Mouse (Mus musculus): ENCODE data around the gene Cep72. TPM values are rescaled to one million over a fixed set of nuclear protein-coding genes. Genes with fewer than 3 reads are reported as not detected.
A peak's percentile ranks its signal among the peaks of the same experiment; 100 is the strongest.
"Not testable (repeated sequence)": the region's sequence is repeated elsewhere in the genome, so short reads cannot be mapped to it uniquely, and the experiment has no call there.

Cep72 gene
- 21.2 and 27.7 TPM in 2 replicates for polyA plus RNA-seq (2016; fragmentation: Nextera tagmentation; extraction: Ambion mirVana)

GRCm38 (mm10) chr13:74061613-74062377 is at the start of gene Cep72:
Gene Cep72 (minus strand): TSS chr13:74062299.
- no peaks in the 10 kb centered on the region for H3K9me3 ChIP-seq (replicated peaks)
- H3K36me3 ChIP-seq = peaks cover 15% of the 10 kb centered on the region
- H3K4me3 ChIP-seq = peak within 1 kb of the TSS; percentile 90
- H3K4me1 ChIP-seq = peaks cover 11% of the 10 kb centered on the region
- H3K27me3 ChIP-seq (ENCODE audit: low read depth, poor library complexity, severe bottlenecking) = no peaks in the 10 kb centered on the region
- WGBS = 5% methylated on average over 48 of the region's 48 CpGs
- peak within 1 kb of the TSS; percentile 98 for H3K27ac ChIP-seq
- DNase-seq (ENCODE audit: low spot score) = peak; percentile 96

GRCm38 (mm10) chr13:74107410-74107809 is 45.3 kb upstream of the Cep72 start:
- WGBS = 91% methylated on average over 2 of the region's 2 CpGs
- Histone ChIP-seq H3K4me1 (no peaks in the 10 kb centered on the region), H3K27ac (no peak overlapping the region), H3K9me3 (replicated peaks) (no peaks in the 10 kb centered on the region), H3K36me3 (no peaks in the 10 kb centered on the region), H3K4me3 (no peak overlapping the region), H3K27me3 (ENCODE audit: low read depth, poor library complexity, severe bottlenecking) (no peaks in the 10 kb centered on the region)
- no peak for DNase-seq (ENCODE audit: low spot score)

- DNase-seq (ENCODE audit: low spot score) = no peak
- H3K4me1 ChIP-seq = no peaks in the 10 kb centered on the region
These were observed 42.3 kb upstream of the Cep72 start for GRCm38 (mm10) chr13:74104417-74104816.

GRCm38 (mm10) chr13:74102831-74103582 is 40.9 kb upstream of the Cep72 start:
- no peak for DNase-seq (ENCODE audit: low spot score)
- no peak overlapping the region for H3K4me3 ChIP-seq
- no peaks in the 10 kb centered on the region for H3K36me3 ChIP-seq
- no peaks in the 10 kb centered on the region for H3K4me1 ChIP-seq
- 84% methylated on average over 4 of the region's 4 CpGs for WGBS
- no peaks in the 10 kb centered on the region for H3K27me3 ChIP-seq (ENCODE audit: low read depth, poor library complexity, severe bottlenecking)
- H3K9me3 ChIP-seq (replicated peaks) = no peaks in the 10 kb centered on the region
- no peak overlapping the region for H3K27ac ChIP-seq

More at GRCm38 (mm10) chr13:74104417-74104816, 42.3 kb upstream of the Cep72 start:
- Histone ChIP-seq H3K27ac (no peak overlapping the region), H3K9me3 (replicated peaks) (no peaks in the 10 kb centered on the region), H3K27me3 (ENCODE audit: low read depth, poor library complexity, severe bottlenecking) (no peaks in the 10 kb centered on the region), H3K4me3 (no peak overlapping the region), H3K36me3 (no peaks in the 10 kb centered on the region)
- 84% methylated on average over 7 of the region's 7 CpGs for WGBS

- Histone ChIP-seq H3K4me1 (no peaks in the 10 kb centered on the region), H3K9me3 (replicated peaks) (no peaks in the 10 kb centered on the region), H3K27me3 (ENCODE audit: low read depth, poor library complexity, severe bottlenecking) (no peaks in the 10 kb centered on the region), H3K27ac (no peak overlapping the region), H3K4me3 (no peak overlapping the region), H3K36me3 (no peaks in the 10 kb centered on the region)
- WGBS = 83% methylated on average over 8 of the region's 8 CpGs
- no peak for DNase-seq (ENCODE audit: low spot score)
These were observed 40.2 kb upstream of the Cep72 start for GRCm38 (mm10) chr13:74102108-74102830.

- no peak for DNase-seq (ENCODE audit: low spot score)
- Histone ChIP-seq H3K36me3 (no peaks in the 10 kb centered on the region), H3K27me3 (ENCODE audit: low read depth, poor library complexity, severe bottlenecking) (no peaks in the 10 kb centered on the region), H3K9me3 (replicated peaks) (no peaks in the 10 kb centered on the region), H3K4me1 (no peaks in the 10 kb centered on the region), H3K4me3 (no peak overlapping the region), H3K27ac (no peak overlapping the region)
- WGBS = 83% methylated on average over 6 of the region's 6 CpGs
These were observed 36.8 kb upstream of the Cep72 start for GRCm38 (mm10) chr13:74098913-74099312.

GRCm38 (mm10) chr13:74096715-74097363 is 34.7 kb upstream of the Cep72 start:
- 45% methylated on average over 2 of the region's 2 CpGs for WGBS

GRCm38 (mm10) chr13:74095936-74096335 is 33.8 kb upstream of the Cep72 start:
- no peaks in the 10 kb centered on the region for H3K9me3 ChIP-seq (replicated peaks)
- H3K27me3 ChIP-seq (ENCODE audit: low read depth, poor library complexity, severe bottlenecking) = peaks cover 7% of the 10 kb centered on the region; the same call in 1 of the 2 replicates
- no peak overlapping the region for H3K27ac ChIP-seq
- 69% methylated on average over 2 of the region's 2 CpGs for WGBS
- DNase-seq (ENCODE audit: low spot score) = no peak
- H3K4me1 ChIP-seq = no peaks in the 10 kb centered on the region
- no peaks in the 10 kb centered on the region for H3K36me3 ChIP-seq
- H3K4me3 ChIP-seq = no peak overlapping the region

More at GRCm38 (mm10) chr13:74096715-74097363, 34.7 kb upstream of the Cep72 start:
- peak; percentile 61 for DNase-seq (ENCODE audit: low spot score)
- Histone ChIP-seq H3K27ac (no peak overlapping the region), H3K36me3 (no peaks in the 10 kb centered on the region), H3K4me1 (no peaks in the 10 kb centered on the region), H3K27me3 (ENCODE audit: low read depth, poor library complexity, severe bottlenecking) (peaks cover 6% of the 10 kb centered on the region; the same call in 1 of the 2 replicates), H3K9me3 (replicated peaks) (no peaks in the 10 kb centered on the region), H3K4me3 (no peak overlapping the region)

- Histone ChIP-seq H3K4me1 (no peaks in the 10 kb centered on the region), H3K27ac (no peak overlapping the region), H3K4me3 (no peak overlapping the region), H3K9me3 (replicated peaks) (no peaks in the 10 kb centered on the region), H3K36me3 (no peaks in the 10 kb centered on the region), H3K27me3 (ENCODE audit: low read depth, poor library complexity, severe bottlenecking) (peaks cover 7% of the 10 kb centered on the region; the same call in 1 of the 2 replicates)
- WGBS = 75% methylated on average over 3 of the region's 3 CpGs
- DNase-seq (ENCODE audit: low spot score) = no peak
These were observed 28.2 kb upstream of the Cep72 start for GRCm38 (mm10) chr13:74090265-74090664.

- Histone ChIP-seq H3K36me3 (no peaks in the 10 kb centered on the region), H3K9me3 (replicated peaks) (no peaks in the 10 kb centered on the region), H3K27me3 (ENCODE audit: low read depth, poor library complexity, severe bottlenecking) (peaks cover 4% of the 10 kb centered on the region; the same call in 1 of the 2 replicates), H3K4me3 (no peak overlapping the region), H3K4me1 (no peaks in the 10 kb centered on the region), H3K27ac (no peak overlapping the region)
- DNase-seq (ENCODE audit: low spot score) = no peak
- WGBS = 88% methylated on average over 7 of the region's 7 CpGs
These were observed 11.3 kb upstream of the Cep72 start for GRCm38 (mm10) chr13:74073369-74073768.

- Histone ChIP-seq H3K27me3 (ENCODE audit: low read depth, poor library complexity, severe bottlenecking) (peaks cover 4% of the 10 kb centered on the region; the same call in 1 of the 2 replicates), H3K4me1 (no peaks in the 10 kb centered on the region), H3K4me3 (no peak overlapping the region), H3K36me3 (no peaks in the 10 kb centered on the region), H3K9me3 (replicated peaks) (no peaks in the 10 kb centered on the region), H3K27ac (no peak overlapping the region)
- 82% methylated on average over 3 of the region's 3 CpGs for WGBS
- DNase-seq (ENCODE audit: low spot score) = no peak
These were observed 9.6 kb upstream of the Cep72 start for GRCm38 (mm10) chr13:74071714-74072113.

GRCm38 (mm10) chr13:74071244-74071643 is 9.1 kb upstream of the Cep72 start:
- WGBS = 78% methylated on average over 1 of the region's 1 CpGs
- H3K4me3 ChIP-seq; H3K27ac ChIP-seq; H3K36me3 ChIP-seq; H3K4me1 ChIP-seq; DNase-seq (ENCODE audit: low spot score); H3K9me3 ChIP-seq (replicated peaks); H3K27me3 ChIP-seq (ENCODE audit: low read depth, poor library complexity, severe bottlenecking): not testable (repeated sequence)
